Mouse (Mus musculus) MEL (cell line): ENCODE results near the gene Slc25a19. TPM values are rescaled to one million over a fixed set of nuclear protein-coding genes. Genes with fewer than 3 reads are reported as not detected.

ENCODE experiments used
- DNase-seq: peaks from one replicate; pipeline ENCODE4 v3.0.0; 2011; ENCODE audit warnings: low read depth, low spot score
- H3K27ac ChIP-seq: 2 replicates; pipeline ENCODE4 v1.5.1; 2012; ENCODE audit warnings: low read depth, mild to moderate bottlenecking, control low read depth, low read length, moderate library complexity; ENCODE audit not compliant: control insufficient read depth
- H3K27me3 ChIP-seq, 2 experiments: fragments of 150-350 bp in 1 of 2; sonication (generic) in 1 of 2; 2 replicates each; pipeline ENCODE4 v1.6.1; 2012; ENCODE audit warnings: low read length in 2 of 2, mild to moderate bottlenecking in 2 of 2, improper control_type of control experiment in 1 of 2, moderate library complexity in 1 of 2; ENCODE audit not compliant: insufficient read depth in 2 of 2, control insufficient read depth in 1 of 2
- H3K36me3 ChIP-seq, 2 experiments: 2 replicates each; pipeline ENCODE4 v1.6.1; 2012 to 2014; ENCODE audit warnings: low read length in 2 of 2, improper control_type of control experiment in 1 of 2, inconsistent platforms in 1 of 2, mild to moderate bottlenecking in 1 of 2; ENCODE audit not compliant: insufficient read depth in 2 of 2, control insufficient read depth in 1 of 2
- H3K4me1 ChIP-seq, 2 experiments: fragments of 150-350 bp in 1 of 2; sonication (generic) in 1 of 2; 2 replicates each; pipeline ENCODE4 v1.6.1; 2012; ENCODE audit warnings: low read length in 2 of 2, improper control_type of control experiment in 1 of 2, mild to moderate bottlenecking in 1 of 2; ENCODE audit not compliant: insufficient read depth in 2 of 2, control insufficient read depth in 1 of 2
- H3K4me3 ChIP-seq, 2 experiments: fragments of 150-350 bp in 1 of 2; sonication (generic) in 1 of 2; 2 replicates each; pipeline ENCODE4 v1.5.1; 2012; ENCODE audit warnings: low read depth in 2 of 2, low read length in 2 of 2, mild to moderate bottlenecking in 2 of 2, moderate library complexity in 2 of 2, control low read depth in 1 of 2, improper control_type of control experiment in 1 of 2; ENCODE audit not compliant: control insufficient read depth in 1 of 2, insufficient read depth in 1 of 2
- H3K79me2 ChIP-seq: 2 replicates; pipeline ENCODE4 v1.6.1; 2012; ENCODE audit warnings: mild to moderate bottlenecking, low read length, moderate library complexity; ENCODE audit not compliant: control insufficient read depth, poor library complexity, insufficient read depth
- H3K9ac ChIP-seq: 2 replicates; pipeline ENCODE4 v1.6.1; 2012; ENCODE audit warnings: low read depth, mild to moderate bottlenecking, control low read depth, low read length, moderate library complexity; ENCODE audit not compliant: control insufficient read depth, poor library complexity, severe bottlenecking
- H3K9me3 ChIP-seq: fragments of 150-350 bp; sonication (generic); replicated peaks from 2 replicates; pipeline ENCODE4 v1.6.1; 2012; ENCODE audit warnings: mild to moderate bottlenecking, low read length, improper control_type of control experiment, moderate library complexity; ENCODE audit not compliant: insufficient read depth
- CHD2 ChIP-seq: IDR thresholded peaks from 2 replicates; pipeline ENCODE4 v1.6.1; 2011; ENCODE audit warnings: low read length, improper control_type of control experiment
- CTCF ChIP-seq, 3 experiments: IDR thresholded peaks in 2 of 3; conservative IDR thresholded peaks in 1 of 3; 2 replicates each; pipeline ENCODE4 v1.5.1; 2011 to 2012; ENCODE audit warnings: low read length in 3 of 3, low read depth in 2 of 3, mild to moderate bottlenecking in 2 of 3, improper control_type of control experiment in 1 of 3, inconsistent platforms in 1 of 3, mixed read lengths in 1 of 3, moderate library complexity in 1 of 3; ENCODE audit not compliant: control insufficient read depth in 1 of 3, insufficient read depth in 1 of 3, poor library complexity in 1 of 3, severe bottlenecking in 1 of 3
- EP300 ChIP-seq, 2 experiments: IDR thresholded peaks; 2 replicates each; pipeline ENCODE4 v1.6.1; 2011; ENCODE audit warnings: improper control_type of control experiment in 2 of 2, low read length in 2 of 2, low read depth in 1 of 2, mild to moderate bottlenecking in 1 of 2
- HCFC1 ChIP-seq: IDR thresholded peaks from 2 replicates; pipeline ENCODE4 v1.6.1; 2012; ENCODE audit warnings: low read depth, mild to moderate bottlenecking, inconsistent platforms, low read length, improper control_type of control experiment, moderate library complexity
- KAT2A ChIP-seq: conservative IDR thresholded peaks from 2 replicates; pipeline ENCODE4 v1.6.1; 2012; ENCODE audit warnings: low read depth, low read length, improper control_type of control experiment, inconsistent platforms
- MAX ChIP-seq: IDR thresholded peaks from 2 replicates; pipeline ENCODE4 v1.6.1; 2011; ENCODE audit warnings: low read length, improper control_type of control experiment
- MEF2A ChIP-seq: IDR thresholded peaks from 2 replicates; pipeline ENCODE4 v1.6.1; 2014; ENCODE audit warnings: low read depth, mild to moderate bottlenecking, inconsistent platforms, low read length, improper control_type of control experiment; ENCODE audit not compliant: poor library complexity, insufficient replicate concordance, severe bottlenecking; ENCODE audit errors: extremely low read depth
- MXI1 ChIP-seq: IDR thresholded peaks from 2 replicates; pipeline ENCODE4 v1.6.1; 2011; ENCODE audit warnings: mild to moderate bottlenecking, low read depth, low read length, improper control_type of control experiment
- MYB ChIP-seq: IDR thresholded peaks from 2 replicates; pipeline ENCODE4 v1.6.1; 2011; ENCODE audit warnings: mild to moderate bottlenecking, low read depth, low read length, improper control_type of control experiment
- MYC ChIP-seq: IDR thresholded peaks from 2 replicates; pipeline ENCODE4 v1.6.1; 2011; ENCODE audit warnings: low read depth, mild to moderate bottlenecking, low read length, improper control_type of control experiment, moderate library complexity
- NRF1 ChIP-seq: IDR thresholded peaks from 2 replicates; pipeline ENCODE4 v1.6.1; 2014; ENCODE audit warnings: low read depth, mild to moderate bottlenecking, inconsistent platforms, low read length, improper control_type of control experiment, moderate library complexity; ENCODE audit not compliant: poor library complexity, insufficient read depth, severe bottlenecking
- POLR2AphosphoS5 ChIP-seq: IDR thresholded peaks from 2 replicates; pipeline ENCODE4 v1.6.1; 2012; ENCODE audit warnings: low read depth, borderline replicate concordance, mild to moderate bottlenecking, inconsistent platforms, low read length, moderate library complexity, mixed read lengths
- RAD21 ChIP-seq: IDR thresholded peaks from 2 replicates; pipeline ENCODE4 v1.6.1; 2011; ENCODE audit warnings: mild to moderate bottlenecking, low read depth, low read length, improper control_type of control experiment
- RCOR1 ChIP-seq: IDR thresholded peaks from 2 replicates; pipeline ENCODE4 v1.6.1; 2012; ENCODE audit warnings: low read depth, mild to moderate bottlenecking, inconsistent platforms, low read length, improper control_type of control experiment
- SMC3 ChIP-seq: IDR thresholded peaks from 2 replicates; pipeline ENCODE4 v1.6.1; 2011; ENCODE audit warnings: low read depth, low read length, improper control_type of control experiment
- TBP ChIP-seq: IDR thresholded peaks from 2 replicates; pipeline ENCODE4 v1.8.0; 2011; ENCODE audit warnings: low read depth, low read length, improper control_type of control experiment
- TCF12 ChIP-seq: IDR thresholded peaks from 2 replicates; pipeline ENCODE4 v1.6.1; 2014; ENCODE audit warnings: low read depth, mild to moderate bottlenecking, inconsistent platforms, low read length, improper control_type of control experiment, moderate library complexity
- USF2 ChIP-seq, 2 experiments: IDR thresholded peaks; 2 replicates each; pipeline ENCODE4 v1.6.1; 2011 to 2012; ENCODE audit warnings: improper control_type of control experiment in 2 of 2, low read length in 2 of 2, borderline replicate concordance in 1 of 2, inconsistent platforms in 1 of 2, low read depth in 1 of 2, mild to moderate bottlenecking in 1 of 2; ENCODE audit not compliant: insufficient read depth in 1 of 2
- ZNF384 ChIP-seq: IDR thresholded peaks from 2 replicates; pipeline ENCODE4 v1.6.1; 2012; ENCODE audit warnings: low read depth, mild to moderate bottlenecking, inconsistent platforms, low read length, improper control_type of control experiment
- polyA plus RNA-seq, 2 experiments: library from polyadenylated mRNA; stranded (reverse) in 1 of 2; unstranded in 1 of 2; fragments of >175 nt in 1 of 2; fragments of >200 nt in 1 of 2; gene quantifications; 2 replicates each; pipeline versions ENCODE4 v1.2.1 to v1.2.4; 2012; ENCODE audit warnings: low replicate concordance in 2 of 2, low read depth in 1 of 2; ENCODE audit not compliant: insufficient read length in 2 of 2, insufficient read depth in 1 of 2, missing spikeins in 1 of 2
- total RNA-seq: library from RNA; depleted of rRNA; stranded (reverse); fragments of 300-350 nt; gene quantifications from 2 replicates; pipeline ENCODE4 v1.2.3, GENCODE M21; 2012

Gene Slc25a19
- total and polyA plus RNA-seq, 3 experiments = 35.3 to 43.1 TPM; not detected in 1

- no peak overlapping the region for H3K9ac ChIP-seq
- peaks cover 16 to 38% of the 10 kb centered on the region in 2 experiments for H3K4me1 ChIP-seq
- TF ChIP-seq KAT2A (no peak), EP300 (IDR thresholded peaks at IDR 0.05; ENCODE audit: low read depth in 1 of 2, low read length in 2 of 2) (no peak), MYB (no peak), MXI1 (no peak), POLR2AphosphoS5 (no peak; the same call in 1 of the 2 replicates), RAD21 (no peak), NRF1 (no peak), CTCF (IDR thresholded peaks at IDR 0.05 in 2 of 3, conservative IDR thresholded peaks at IDR 0.05 in 1 of 3; ENCODE audit: control insufficient read depth in 1 of 3, insufficient read depth in 1 of 3, low read depth in 2 of 3, low read length in 3 of 3, poor library complexity in 1 of 3, severe bottlenecking in 1 of 3) (no peak), USF2 (IDR thresholded peaks at IDR 0.05; ENCODE audit: borderline replicate concordance in 1 of 2, insufficient read depth in 1 of 2, low read depth in 1 of 2, low read length in 2 of 2) (no peak), TCF12 (no peak), CHD2 (no peak), SMC3 (no peak), RCOR1 (no peak), HCFC1 (no peak), MAX (no peak), MEF2A (no peak), TBP (no peak)
- peaks cover 7 to 35% of the 10 kb centered on the region in 2 experiments for H3K36me3 ChIP-seq
- no peaks in the 10 kb centered on the region for H3K27me3 ChIP-seq
- H3K79me2 ChIP-seq = no peaks in the 10 kb centered on the region
- H3K9me3 ChIP-seq = no peaks in the 10 kb centered on the region
- no peak overlapping the region for H3K27ac ChIP-seq
- H3K4me3 ChIP-seq = no peak overlapping the region
- peak; percentile 55 for DNase-seq
Measured at GRCm38 (mm10) chr11:115643265-115643664, 15.2 kb upstream of the Slc25a19 start.

DNA sequence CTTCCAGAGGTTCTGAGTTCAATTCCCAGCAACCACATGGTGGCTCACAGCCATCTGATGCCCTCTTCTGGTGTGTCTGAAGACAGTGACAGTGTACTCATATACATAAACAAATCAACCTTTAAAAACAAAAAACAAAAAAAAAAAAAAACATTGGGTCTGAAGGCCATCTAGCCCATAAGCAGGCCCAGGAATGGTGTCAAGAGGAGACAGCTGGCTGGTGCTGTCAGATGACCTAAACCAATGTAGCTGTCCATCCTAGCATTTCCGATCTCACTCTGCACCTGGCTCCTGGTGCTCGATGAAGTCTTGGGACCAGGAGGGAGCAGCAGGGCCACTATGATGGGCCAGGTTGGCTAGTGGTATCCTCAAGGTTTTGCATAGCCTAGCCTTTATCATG lies 14.6 kb upstream of the Slc25a19 start:
- peaks cover 7 to 35% of the 10 kb centered on the region in 2 experiments for H3K36me3 ChIP-seq
- no peak for DNase-seq
- no peaks in the 10 kb centered on the region for H3K9me3 ChIP-seq
- no peaks in the 10 kb centered on the region for H3K79me2 ChIP-seq
- peaks cover 16 to 38% of the 10 kb centered on the region in 2 experiments for H3K4me1 ChIP-seq
- H3K9ac ChIP-seq = no peak overlapping the region
- no peak for TF ChIP-seq MYC
- no peak for TF ChIP-seq CTCF (IDR thresholded peaks at IDR 0.05 in 2 of 3, conservative IDR thresholded peaks at IDR 0.05 in 1 of 3; ENCODE audit: control insufficient read depth in 1 of 3, insufficient read depth in 1 of 3, low read depth in 2 of 3, low read length in 3 of 3, poor library complexity in 1 of 3, severe bottlenecking in 1 of 3)
- 0 out of 2 replicates have a peak, but pooled peaks have one; percentile 17 for TF ChIP-seq ZNF384
- TF ChIP-seq POLR2AphosphoS5 = no peak
- no peak overlapping the region; the same call in 1 of the 2 replicates for H3K27ac ChIP-seq
- H3K27me3 ChIP-seq = no peaks in the 10 kb centered on the region
- no peak overlapping the region for H3K4me3 ChIP-seq
